Mouse (Mus musculus): ENCODE results near the gene Sfxn5. TPM values are rescaled to one million over a fixed set of nuclear protein-coding genes. Genes with fewer than 3 reads are reported as not detected.

The Sfxn5 gene
- polyA plus RNA-seq, 1 experiment, result 2.0 TPM

DNA sequence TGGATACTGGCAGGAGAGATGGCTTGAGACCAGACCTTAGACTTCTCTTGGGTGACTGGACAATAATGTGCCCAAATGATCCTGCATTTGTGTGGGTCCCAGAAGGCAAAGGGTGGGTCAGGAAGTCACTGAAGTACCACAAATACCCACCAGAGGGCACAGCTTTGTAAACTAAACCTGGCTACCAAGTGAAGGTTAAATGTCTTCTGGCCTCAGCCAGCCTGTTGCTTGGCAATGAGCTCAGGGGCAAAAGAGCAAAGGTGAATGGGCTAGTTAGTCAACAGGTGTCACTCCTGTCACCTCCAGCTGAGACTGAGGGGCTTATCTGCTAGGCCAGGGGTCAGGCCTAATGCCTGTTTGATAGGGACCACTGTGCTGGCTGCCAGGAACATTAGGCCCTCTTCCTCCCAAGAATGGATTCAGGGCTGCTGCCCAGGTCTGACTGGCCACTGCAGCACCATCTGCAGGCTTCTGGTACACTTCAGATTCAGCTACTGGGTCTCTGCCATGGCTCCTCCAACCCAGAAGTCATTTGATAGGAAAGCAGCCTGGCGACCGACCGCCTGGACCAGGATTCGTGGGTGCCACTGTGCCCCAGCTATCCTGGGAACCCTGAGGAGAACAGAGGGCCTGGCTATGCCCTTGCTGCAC is 70.2 kb downstream of the Sfxn5 start:
- Histone ChIP-seq H3K36me3 (ENCODE audit: control insufficient read depth, insufficient read depth) (no peaks in the 10 kb centered on the region), H3K4me2 (ENCODE audit: low read depth) (no peak overlapping the region), H3K27me3 (ENCODE audit: control insufficient read depth, insufficient read depth, insufficient read length) (peaks cover 8% of the 10 kb centered on the region), H3ac (ENCODE audit: control insufficient read depth, insufficient read length) (no peak overlapping the region), H3K79me2 (ENCODE audit: control insufficient read depth, insufficient read depth) (no peaks in the 10 kb centered on the region), H3K4me3 (no peak overlapping the region)
- TF ChIP-seq MYOD1 (IDR thresholded peaks at IDR 0.05; ENCODE audit: control insufficient read depth in 1 of 3, insufficient read length in 2 of 3, low read depth in 2 of 3), result no peak
- no peak for TF ChIP-seq SRF (IDR thresholded peaks at IDR 0.05; ENCODE audit: control insufficient read depth, insufficient read length, low read depth)
- TF ChIP-seq REST (IDR thresholded peaks at IDR 0.05; ENCODE audit: insufficient read depth, insufficient read length), result no peak
- no peak for TF ChIP-seq POLR2A (IDR thresholded peaks at IDR 0.05; ENCODE audit: insufficient read length, low read depth)
- no peak for TF ChIP-seq USF1 (IDR thresholded peaks at IDR 0.05; ENCODE audit: low read depth)
- no peak for TF ChIP-seq POLR2AphosphoS2 (IDR thresholded peaks at IDR 0.05; ENCODE audit: insufficient read length, low read depth)
- TF ChIP-seq E2F4 (IDR thresholded peaks at IDR 0.05; ENCODE audit: insufficient read depth), result no peak
- TF ChIP-seq MAX (IDR thresholded peaks at IDR 0.05; ENCODE audit: low read depth), result no peak
- TF ChIP-seq TCF12 (IDR thresholded peaks at IDR 0.05; ENCODE audit: insufficient read depth, poor library complexity, severe bottlenecking), result no peak
- no peak for TF ChIP-seq TCF3 (IDR thresholded peaks at IDR 0.05; ENCODE audit: insufficient read length, low read depth)
- no peak for TF ChIP-seq CEBPB (IDR thresholded peaks at IDR 0.05; ENCODE audit: insufficient read depth, poor library complexity, severe bottlenecking)
- no peak for TF ChIP-seq MYOG (IDR thresholded peaks at IDR 0.05; ENCODE audit: control insufficient read depth in 1 of 3, insufficient read depth in 1 of 3, insufficient read length in 2 of 3, low read depth in 2 of 3)

GRCm38 (mm10) chr6:85259094-85259630 is 74.1 kb downstream of the Sfxn5 start:
- no peak for TF ChIP-seq POLR2AphosphoS2 (IDR thresholded peaks at IDR 0.05; ENCODE audit: insufficient read length, low read depth)
- no peak overlapping the region for H3K4me3 ChIP-seq

DNA sequence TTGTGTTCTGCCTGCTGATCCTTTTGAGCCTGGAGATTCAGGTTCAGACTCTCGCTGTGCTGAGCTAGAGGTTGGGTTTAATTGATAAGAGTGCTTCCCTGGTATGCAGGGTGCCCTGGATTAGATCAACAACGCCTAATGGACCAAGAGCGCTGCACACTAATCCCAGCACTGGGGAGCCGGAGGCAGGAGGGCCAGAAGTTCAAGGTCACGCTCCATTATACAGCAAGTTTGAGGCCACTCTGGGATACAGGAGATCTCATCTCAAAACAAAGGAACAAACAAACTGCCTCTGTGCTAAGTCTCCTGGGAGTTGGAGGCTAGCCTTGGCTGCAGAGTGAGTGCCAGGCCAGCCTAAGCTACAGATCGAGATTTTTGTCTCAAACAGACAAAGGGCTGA is 77.6 kb downstream of the Sfxn5 start:
- Histone ChIP-seq H3K27me3 (ENCODE audit: control insufficient read depth, insufficient read depth, insufficient read length) (peaks cover 4% of the 10 kb centered on the region), H3ac (ENCODE audit: control insufficient read depth, insufficient read length) (no peak overlapping the region), H3K36me3 (ENCODE audit: control insufficient read depth, insufficient read depth) (no peaks in the 10 kb centered on the region), H3K4me2 (ENCODE audit: low read depth) (no peak overlapping the region), H3K79me2 (ENCODE audit: control insufficient read depth, insufficient read depth) (no peaks in the 10 kb centered on the region), H3K4me3 (no peak overlapping the region)
- TF ChIP-seq TCF3 (IDR thresholded peaks at IDR 0.05; ENCODE audit: insufficient read length, low read depth) (no peak), E2F4 (IDR thresholded peaks at IDR 0.05; ENCODE audit: insufficient read depth) (no peak), SRF (IDR thresholded peaks at IDR 0.05; ENCODE audit: control insufficient read depth, insufficient read length, low read depth) (no peak), POLR2A (IDR thresholded peaks at IDR 0.05; ENCODE audit: insufficient read length, low read depth) (no peak), USF1 (IDR thresholded peaks at IDR 0.05; ENCODE audit: low read depth) (no peak), CEBPB (IDR thresholded peaks at IDR 0.05; ENCODE audit: insufficient read depth, poor library complexity, severe bottlenecking) (no peak), MYOG (IDR thresholded peaks at IDR 0.05; ENCODE audit: control insufficient read depth in 1 of 3, insufficient read depth in 1 of 3, insufficient read length in 2 of 3, low read depth in 2 of 3) (no peak), MYOD1 (IDR thresholded peaks at IDR 0.05; ENCODE audit: control insufficient read depth in 1 of 3, insufficient read length in 2 of 3, low read depth in 2 of 3) (no peak), POLR2AphosphoS2 (IDR thresholded peaks at IDR 0.05; ENCODE audit: insufficient read length, low read depth) (no peak), MAX (IDR thresholded peaks at IDR 0.05; ENCODE audit: low read depth) (no peak), TCF12 (IDR thresholded peaks at IDR 0.05; ENCODE audit: insufficient read depth, poor library complexity, severe bottlenecking) (no peak), REST (IDR thresholded peaks at IDR 0.05; ENCODE audit: insufficient read depth, insufficient read length) (no peak)

More at GRCm38 (mm10) chr6:85259094-85259630, 74.1 kb downstream of the Sfxn5 start:
- no peak overlapping the region for H3ac ChIP-seq (ENCODE audit: control insufficient read depth, insufficient read length)
- H3K4me2 ChIP-seq (ENCODE audit: low read depth), result no peak overlapping the region
- H3K27me3 ChIP-seq (ENCODE audit: control insufficient read depth, insufficient read depth, insufficient read length), result peaks cover 4% of the 10 kb centered on the region
- H3K36me3 ChIP-seq (ENCODE audit: control insufficient read depth, insufficient read depth), result no peaks in the 10 kb centered on the region
- no peaks in the 10 kb centered on the region for H3K79me2 ChIP-seq (ENCODE audit: control insufficient read depth, insufficient read depth)

- no peak overlapping the region for H3K4me3 ChIP-seq
- no peak overlapping the region for H3K4me2 ChIP-seq (ENCODE audit: low read depth)
These were observed 79.2 kb downstream of the Sfxn5 start for GRCm38 (mm10) chr6:85253994-85254541.

More at GRCm38 (mm10) chr6:85253994-85254541, 79.2 kb downstream of the Sfxn5 start:
- H3K36me3 ChIP-seq (ENCODE audit: control insufficient read depth, insufficient read depth), result no peaks in the 10 kb centered on the region
- no peak overlapping the region for H3ac ChIP-seq (ENCODE audit: control insufficient read depth, insufficient read length)
- no peak for TF ChIP-seq TCF3 (IDR thresholded peaks at IDR 0.05; ENCODE audit: insufficient read length, low read depth)
- no peak for TF ChIP-seq TCF12 (IDR thresholded peaks at IDR 0.05; ENCODE audit: insufficient read depth, poor library complexity, severe bottlenecking)
- TF ChIP-seq E2F4 (IDR thresholded peaks at IDR 0.05; ENCODE audit: insufficient read depth), result no peak
- no peak for TF ChIP-seq MYOG (IDR thresholded peaks at IDR 0.05; ENCODE audit: control insufficient read depth in 1 of 3, insufficient read depth in 1 of 3, insufficient read length in 2 of 3, low read depth in 2 of 3)
- no peak for TF ChIP-seq SRF (IDR thresholded peaks at IDR 0.05; ENCODE audit: control insufficient read depth, insufficient read length, low read depth)
- TF ChIP-seq REST (IDR thresholded peaks at IDR 0.05; ENCODE audit: insufficient read depth, insufficient read length), result no peak
- TF ChIP-seq POLR2A (IDR thresholded peaks at IDR 0.05; ENCODE audit: insufficient read length, low read depth), result no peak
- no peak for TF ChIP-seq MYOD1 (IDR thresholded peaks at IDR 0.05; ENCODE audit: control insufficient read depth in 1 of 3, insufficient read length in 2 of 3, low read depth in 2 of 3)
- no peak for TF ChIP-seq POLR2AphosphoS2 (IDR thresholded peaks at IDR 0.05; ENCODE audit: insufficient read length, low read depth)
- no peak for TF ChIP-seq USF1 (IDR thresholded peaks at IDR 0.05; ENCODE audit: low read depth)
- TF ChIP-seq MAX (IDR thresholded peaks at IDR 0.05; ENCODE audit: low read depth), result no peak
- H3K79me2 ChIP-seq (ENCODE audit: control insufficient read depth, insufficient read depth), result no peaks in the 10 kb centered on the region
- H3K27me3 ChIP-seq (ENCODE audit: control insufficient read depth, insufficient read depth, insufficient read length), result peaks cover 4% of the 10 kb centered on the region
